Mouse (Mus musculus) liver, postnatal 0 days (tissue): Measurements from ENCODE around the gene Tubb2b.

Experiments
- CTCF ChIP-seq: sonication (generic); IDR thresholded peaks from 2 replicates; pipeline ENCODE4 v1.5.1; 2016; ENCODE audit warnings: antibody characterized with exemption, low read depth
- EP300 ChIP-seq: IDR thresholded peaks from 2 replicates; pipeline ENCODE4 v1.6.1; 2016; ENCODE audit warnings: antibody characterized with exemption, low read depth, mild to moderate bottlenecking

DNA sequence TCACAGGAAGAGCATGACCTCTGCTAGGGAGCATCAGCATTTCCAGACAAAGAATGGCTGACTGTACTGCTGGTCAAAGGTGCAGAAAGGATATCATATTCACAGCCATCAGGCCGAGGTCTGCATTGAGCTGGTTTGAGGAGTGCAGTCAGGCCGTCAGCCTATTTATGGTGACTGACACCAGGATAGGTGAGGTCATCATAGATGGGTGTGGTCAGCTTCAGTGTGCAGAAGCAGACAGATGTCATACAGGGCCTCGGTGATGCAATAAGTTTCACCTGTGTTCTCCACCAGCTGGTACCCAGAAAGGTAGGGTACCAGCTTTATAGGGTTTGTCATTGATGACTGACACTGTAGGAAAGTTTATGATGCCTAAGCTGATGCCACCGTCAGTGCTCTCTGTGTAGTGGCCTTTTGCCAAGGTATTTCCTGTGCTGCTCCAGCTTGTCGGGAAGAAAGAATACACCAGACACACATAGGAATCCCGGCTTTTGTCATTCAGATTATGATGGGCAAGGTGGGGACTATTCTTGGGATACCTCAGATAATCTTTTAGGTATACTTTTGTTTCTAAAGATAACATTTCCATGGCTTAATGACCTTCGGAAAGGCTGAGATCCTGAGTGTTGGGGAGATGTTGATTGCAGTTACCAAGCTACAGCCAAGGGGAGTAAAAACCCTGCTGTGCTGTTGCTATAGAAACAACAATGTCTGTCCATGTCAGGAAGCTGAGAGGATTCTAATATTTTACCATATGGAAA is 43.0 kb downstream of the Tubb2b start:
- TF ChIP-seq CTCF, result no peak
- TF ChIP-seq EP300, result no peak
